Mouse (Mus musculus) ovary, postnatal 36 days (tissue): ENCODE data around the gene Atad3a.
"Not testable (repeated sequence)": the region's sequence is repeated elsewhere in the genome, so short reads cannot be mapped to it uniquely, and the experiment has no call there.

Experiments
- DNase-seq: peaks from one replicate; pipeline ENCODE4 v3.0.0; 2022; ENCODE audit warnings: low spot score, mixed read lengths

The Atad3a gene

GRCm38 (mm10) chr4:155774971-155775740, 14.3 kb upstream of the Atad3a start:
- DNase-seq: no peak

GRCm38 (mm10) chr4:155774280-155774754, 13.4 kb upstream of the Atad3a start, which contains the start of gene Vwa1:
Gene Vwa1, minus strand, starts transcription at chr4:155774698.
- DNase-seq: peak; percentile 87

DNA sequence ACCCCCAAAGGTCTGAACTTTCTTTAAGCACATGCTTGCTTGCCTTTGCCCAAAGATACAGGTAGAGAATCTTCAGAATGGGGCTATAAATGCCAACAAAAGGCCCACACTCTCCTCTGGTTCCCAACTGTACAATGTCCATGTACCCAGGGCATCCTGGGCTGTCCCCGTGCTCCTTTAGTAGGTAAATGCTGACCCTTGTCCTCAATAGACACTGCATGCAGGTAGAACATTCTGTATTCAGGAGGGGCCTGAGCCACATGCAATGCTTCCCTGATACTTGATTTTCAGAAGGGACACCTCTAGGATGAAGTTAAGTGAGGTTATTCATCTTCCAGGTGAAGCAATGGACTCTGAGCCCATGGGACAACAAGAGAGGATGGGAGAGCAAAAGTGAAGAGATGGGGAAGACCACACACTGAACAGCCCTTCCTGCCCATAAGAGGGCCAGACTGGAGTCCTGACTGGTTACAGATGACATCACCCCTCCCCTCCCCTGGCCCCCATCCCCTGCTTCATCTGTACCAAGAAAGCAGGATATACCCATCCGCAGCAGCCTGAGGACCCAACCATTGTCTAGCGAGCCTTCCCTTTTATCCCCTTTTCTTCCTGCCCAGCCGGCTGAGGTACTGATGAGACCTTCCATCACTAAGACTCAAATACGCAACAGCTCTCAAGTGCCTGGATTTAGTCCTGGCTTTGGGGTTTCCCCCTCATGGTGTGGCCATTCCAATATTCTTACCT, 12.6 kb upstream of the Atad3a start:
- no peak for DNase-seq

DNA sequence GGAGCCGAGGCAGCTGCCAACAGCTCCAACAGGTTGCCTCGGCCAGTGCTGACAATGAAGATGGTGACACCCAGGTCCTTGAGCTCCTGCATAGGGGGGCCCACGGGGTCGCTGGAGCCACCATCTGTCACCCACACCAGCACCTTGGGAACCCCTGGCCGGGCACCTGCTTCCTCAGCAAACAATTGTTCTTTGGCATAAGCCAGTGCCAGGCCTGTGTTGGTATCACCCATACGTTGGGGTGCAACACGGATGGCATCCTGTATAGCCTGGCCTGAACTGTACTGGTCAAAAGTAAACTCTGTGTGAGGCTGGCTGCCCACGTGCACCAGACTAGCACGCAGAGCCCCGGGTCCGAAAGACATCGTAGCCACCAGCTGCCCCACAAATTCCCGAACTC, 11.9 kb upstream of the Atad3a start:
- DNase-seq: no peak

- no peak for DNase-seq
Observed at GRCm38 (mm10) chr4:155771706-155772105, 10.8 kb upstream of the Atad3a start.

GRCm38 (mm10) chr4:155770626-155771025, 9.7 kb upstream of the Atad3a start:
- DNase-seq: no peak

- peak; percentile 91 for DNase-seq
Observed at GRCm38 (mm10) chr4:155769880-155770512, 9.1 kb upstream of the Atad3a start.

DNA sequence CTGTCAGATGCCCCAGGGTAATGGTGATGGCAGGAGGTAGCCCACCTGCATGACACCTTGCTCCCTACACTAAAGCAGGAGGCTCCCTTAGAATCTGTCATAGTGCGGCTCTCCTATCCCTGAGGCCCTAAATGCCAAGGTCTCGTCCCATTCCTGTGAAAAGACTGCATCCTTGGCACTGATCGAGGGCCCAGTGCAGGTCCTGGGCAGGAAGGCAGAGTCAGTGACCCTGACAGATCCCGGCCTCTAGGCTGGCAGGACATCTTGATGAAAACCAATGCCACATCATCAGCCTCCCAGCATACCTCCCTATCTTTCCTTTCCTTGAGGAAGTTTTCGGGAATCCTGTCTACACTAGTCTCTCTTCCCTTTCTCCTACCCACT, 8.6 kb upstream of the Atad3a start:
- DNase-seq: no peak

GRCm38 (mm10) chr4:155762357-155762756, 1.5 kb upstream of the Atad3a start:
- DNase-seq: no peak

GRCm38 (mm10) chr4:155761356-155762099, 635 bp upstream of the Atad3a start:
- DNase-seq: no peak

DNA sequence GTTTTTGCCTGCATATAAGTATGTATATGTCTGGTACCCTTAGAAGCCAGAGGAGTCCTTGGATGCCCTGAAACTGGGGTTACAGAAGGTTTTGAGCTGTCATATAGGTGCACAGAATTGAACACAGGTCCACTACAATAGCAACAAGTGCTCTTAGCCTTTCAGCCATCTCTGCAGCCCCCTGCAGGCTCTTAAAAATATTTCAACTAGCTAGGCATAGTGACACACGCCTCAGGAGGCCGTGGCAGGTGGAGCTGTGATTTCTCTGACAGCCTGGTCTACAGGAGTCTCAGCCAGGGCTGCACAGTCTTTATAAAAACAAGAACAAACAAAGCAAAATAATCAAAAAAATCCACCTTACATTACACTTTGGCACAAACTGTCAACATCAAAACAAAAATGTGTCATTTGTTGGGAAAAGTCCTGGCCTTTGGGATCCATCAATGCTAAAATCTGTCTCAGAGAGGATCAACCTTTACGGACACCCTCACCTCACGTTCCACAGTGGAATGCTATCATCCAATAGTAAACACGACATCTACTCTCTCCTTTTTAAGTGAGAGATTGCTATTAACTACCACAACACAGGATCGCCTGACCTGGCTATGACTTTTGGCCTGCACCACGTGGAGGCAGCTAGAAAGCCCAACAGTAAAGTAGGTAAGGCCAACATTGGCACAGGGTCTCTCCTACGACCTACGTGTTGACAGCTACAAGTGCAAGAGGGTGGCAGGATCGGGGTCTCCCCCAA, 856 bp downstream of the Atad3a start:
- no peak for DNase-seq

- DNase-seq: no peak
Observed at GRCm38 (mm10) chr4:155757011-155757410, 3.9 kb downstream of the Atad3a start.

- no peak for DNase-seq
Observed at GRCm38 (mm10) chr4:155746575-155747490, 14.1 kb downstream of the Atad3a start.

DNA sequence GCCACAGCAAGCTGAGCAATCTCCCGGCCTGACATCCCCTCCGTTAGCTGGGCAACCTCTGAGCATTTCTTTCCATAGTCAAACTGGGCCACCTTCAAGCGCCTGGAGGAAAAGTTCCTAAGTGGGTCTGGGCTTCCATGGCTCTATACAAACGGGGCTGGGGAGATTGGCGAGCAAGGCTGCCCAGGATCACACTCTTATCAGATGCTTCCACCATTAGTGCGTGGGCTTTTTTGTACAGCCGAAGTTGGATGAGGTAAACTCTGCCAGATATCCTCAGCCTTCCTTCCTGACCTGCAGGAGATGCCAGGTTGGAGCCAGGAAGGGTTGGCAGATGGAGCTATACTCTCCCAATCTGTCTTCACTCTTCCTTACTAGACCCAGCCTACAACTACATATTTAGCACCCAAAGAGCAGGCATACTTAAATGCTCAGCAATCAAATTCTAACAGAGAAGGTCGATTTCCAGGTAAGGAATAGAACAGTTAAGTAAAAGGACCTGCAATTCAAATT, 14.8 kb downstream of the Atad3a start:
- no peak for DNase-seq

- no peak for DNase-seq
Observed at GRCm38 (mm10) chr4:155745136-155745535, 15.8 kb downstream of the Atad3a start.

DNA sequence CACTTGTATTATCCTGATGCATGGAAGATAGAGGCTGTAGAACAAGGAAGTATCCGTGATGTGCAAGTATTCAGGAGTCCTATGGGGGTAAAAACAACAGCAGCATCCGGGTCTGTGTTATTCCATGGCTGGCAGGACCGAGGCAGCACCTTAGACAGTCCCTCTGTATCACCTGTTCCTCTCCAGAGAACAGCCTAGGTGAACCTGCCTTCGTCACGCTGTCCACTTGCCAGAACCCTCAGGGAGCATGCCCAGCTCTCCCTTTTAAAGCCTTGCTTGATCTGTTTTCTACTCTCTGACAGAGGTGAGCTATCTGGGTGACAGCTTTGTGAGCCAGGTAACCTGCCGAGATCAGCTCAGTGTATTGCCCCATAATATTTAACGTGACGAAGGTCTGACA, 16.4 kb downstream of the Atad3a start:
- DNase-seq: no peak

DNA sequence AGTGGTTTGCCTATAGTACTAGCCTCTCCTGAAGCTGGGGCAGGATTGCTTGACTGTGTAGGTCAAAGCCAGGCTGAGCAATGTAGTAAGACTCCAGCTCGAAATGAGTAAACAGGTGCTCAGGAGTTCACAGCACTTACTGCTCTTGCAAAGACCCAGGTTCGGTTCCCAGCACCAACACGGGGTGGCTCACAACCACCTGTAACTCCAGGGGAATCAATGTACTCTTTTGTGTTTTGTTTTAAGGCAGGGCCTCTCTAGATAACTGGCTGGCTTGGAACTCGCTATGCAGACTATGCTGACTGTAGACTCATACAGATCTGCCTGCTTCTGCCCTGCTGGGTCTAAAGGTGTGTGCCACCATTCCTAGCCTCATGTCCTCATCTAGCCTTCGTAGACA, 18.2 kb downstream of the Atad3a start:
- no peak for DNase-seq

DNA sequence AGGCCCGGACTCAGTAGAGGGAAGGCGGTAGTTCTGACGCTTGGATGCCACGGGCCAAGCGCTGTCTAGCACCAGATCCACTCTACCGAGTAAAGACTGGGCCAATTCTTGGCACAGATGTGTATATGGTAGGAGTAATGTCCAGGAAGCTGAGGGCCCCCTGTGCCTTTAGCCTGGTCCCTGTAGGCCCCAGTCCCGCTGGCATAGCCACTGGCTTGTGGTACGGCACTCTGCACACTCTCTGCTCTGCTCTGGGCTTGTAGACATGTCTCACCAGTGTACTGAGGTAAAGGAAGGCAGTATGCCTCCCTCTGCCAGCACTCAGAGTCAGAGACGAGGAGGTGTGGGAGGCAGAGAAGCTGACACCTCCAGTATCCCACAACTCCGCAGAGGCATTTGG, 20.2 kb downstream of the Atad3a start:
- not testable (repeated sequence) for DNase-seq

- no peak for DNase-seq
Observed at GRCm38 (mm10) chr4:155739741-155740636, 20.9 kb downstream of the Atad3a start.
